Mouse (Mus musculus) layer of hippocampus, adult 9-11 months (tissue): ENCODE data around the gene Rab34.

Experiments
- DNase-seq: peaks from one replicate; pipeline ENCODE4 v3.0.0; 2022

Gene Rab34

GRCm38 (mm10) chr11:78188331-78189233, at the start of gene Rab34:
TSS of gene Rab34 (plus strand) at chr11:78188430.
- DNase-seq = peak; percentile 69

DNA sequence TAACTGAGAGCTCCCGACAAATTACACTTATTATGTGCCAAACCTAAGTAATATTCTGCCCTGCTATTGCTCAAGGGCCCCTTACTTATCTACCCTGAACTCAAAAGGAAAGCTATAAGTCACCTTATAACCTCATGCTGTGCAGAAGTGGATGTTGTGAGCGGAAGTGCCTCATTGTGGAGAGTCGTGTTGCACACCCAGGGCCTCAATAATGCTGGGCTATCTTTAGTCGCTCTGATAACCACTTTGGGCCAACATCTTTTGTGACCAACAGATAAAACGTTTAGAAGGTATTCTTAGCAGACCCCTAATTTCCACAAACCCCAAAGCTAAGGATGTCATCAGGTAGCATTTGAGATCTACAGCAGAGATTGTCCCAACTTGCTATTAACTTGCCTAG, 47.6 kb upstream of the Rab34 start:
- no peak for DNase-seq

GRCm38 (mm10) chr11:78143520-78143919, 44.7 kb upstream of the Rab34 start:
- DNase-seq = no peak

DNA sequence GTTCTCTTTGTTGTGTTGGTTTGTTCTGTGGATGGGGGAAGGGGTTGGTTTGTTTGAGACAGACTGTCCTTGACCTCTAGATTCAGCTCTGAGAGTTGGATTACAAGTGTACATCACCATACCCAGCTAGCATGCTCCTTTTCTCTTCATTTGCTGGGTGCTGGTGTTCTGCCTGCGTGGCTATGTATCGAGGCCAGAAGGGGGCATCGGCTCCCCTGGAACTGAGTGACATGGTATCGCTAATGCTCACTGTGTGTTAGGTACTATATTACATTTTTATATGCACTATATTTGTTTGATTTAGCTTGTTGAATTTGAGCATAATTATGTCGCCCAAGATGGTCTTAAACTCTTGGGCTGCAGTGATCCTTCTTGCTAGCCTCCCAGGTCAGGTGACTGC, 42.1 kb upstream of the Rab34 start:
- DNase-seq = no peak

DNA sequence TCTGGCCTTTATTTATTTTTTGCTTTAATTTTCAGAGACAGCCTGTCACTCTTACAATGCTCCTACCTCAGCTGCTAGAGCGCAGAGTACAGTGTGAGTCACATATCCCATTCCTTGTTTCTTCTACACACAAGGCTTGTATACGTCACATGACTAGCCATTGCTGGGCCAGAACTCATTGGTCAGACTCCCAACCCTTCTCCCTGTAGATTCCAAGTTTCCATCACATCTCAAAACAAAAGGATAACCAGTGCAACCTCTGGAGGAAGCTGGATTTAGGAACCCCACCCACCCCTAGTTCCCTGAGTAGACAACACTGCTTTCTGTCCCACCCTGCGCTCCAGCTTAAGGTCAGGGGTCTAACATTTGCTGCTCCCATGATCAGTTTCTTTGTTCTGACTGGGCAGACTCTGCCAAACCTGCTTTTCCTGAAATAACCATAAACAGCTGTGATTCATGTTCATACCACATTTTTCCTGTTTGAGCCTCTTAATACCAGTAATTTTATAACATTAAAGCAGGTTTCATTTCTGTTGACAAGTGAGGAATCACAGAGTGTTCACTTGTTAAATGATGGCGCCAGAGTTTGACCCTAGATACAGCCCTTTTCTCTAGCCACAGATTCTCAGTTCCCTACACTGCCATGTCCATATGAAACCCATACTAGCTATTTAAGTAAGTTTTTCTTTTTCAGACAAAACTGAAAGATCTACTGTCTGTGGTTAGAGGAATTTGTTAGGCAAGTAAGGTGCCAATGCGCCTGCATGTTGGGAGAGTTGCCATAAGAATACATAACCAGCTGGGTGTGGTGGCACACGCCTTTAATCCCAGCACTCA, 41.3 kb upstream of the Rab34 start:
- no peak for DNase-seq

- DNase-seq = no peak
These were observed 37.1 kb upstream of the Rab34 start for GRCm38 (mm10) chr11:78151161-78151560.

GRCm38 (mm10) chr11:78152299-78153231, 35.7 kb upstream of the Rab34 start:
- peak; percentile 93 for DNase-seq

GRCm38 (mm10) chr11:78153778-78154177, 34.5 kb upstream of the Rab34 start:
- DNase-seq = no peak

GRCm38 (mm10) chr11:78155674-78156073, 32.6 kb upstream of the Rab34 start:
- DNase-seq = no peak

DNA sequence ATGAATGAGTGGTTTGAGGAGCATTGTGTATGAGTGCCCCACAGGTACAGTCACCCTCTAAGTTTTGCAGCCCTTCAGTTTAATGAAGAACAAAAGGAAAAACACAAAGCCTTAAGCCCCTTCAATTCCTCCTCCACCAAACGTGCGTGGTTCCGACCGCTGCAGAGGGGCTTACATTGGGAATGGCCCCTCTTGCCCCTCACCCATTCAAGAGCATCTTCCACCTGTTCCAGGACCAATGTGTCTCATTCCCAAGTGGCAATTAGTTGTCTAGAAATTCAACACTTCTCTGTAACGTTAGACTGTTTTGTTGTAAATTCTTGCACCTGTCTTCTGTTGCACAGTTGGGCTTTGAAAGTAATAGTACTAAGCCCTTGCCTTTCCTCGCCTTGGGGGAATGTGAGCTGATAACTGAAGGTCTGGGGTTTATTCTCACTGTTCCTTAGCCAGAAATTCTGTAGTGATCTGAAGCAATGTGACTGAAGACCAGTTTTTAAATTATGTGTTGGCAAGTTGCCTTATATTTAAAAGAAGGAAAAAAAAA, 32.0 kb upstream of the Rab34 start:
- no peak for DNase-seq

DNA sequence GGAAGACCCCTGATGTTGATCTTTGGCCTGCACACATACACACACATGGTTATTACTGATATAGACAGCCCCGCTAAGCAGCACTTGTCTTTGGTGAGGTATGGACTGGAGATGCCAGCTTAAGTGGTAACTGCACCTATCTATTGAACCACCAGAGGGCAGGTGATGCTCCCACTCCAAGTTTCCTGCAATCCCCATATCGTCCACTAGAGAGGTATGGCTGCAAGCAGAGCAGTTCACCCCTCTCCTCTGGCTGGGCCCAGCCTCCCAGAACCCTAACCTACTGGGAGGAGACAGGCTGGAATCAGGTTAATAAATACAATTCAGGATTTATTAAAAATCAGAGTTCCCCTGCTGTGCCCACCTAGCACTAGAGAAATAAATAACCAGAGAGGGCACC, 29.1 kb upstream of the Rab34 start:
- peak; percentile 81 for DNase-seq

DNA sequence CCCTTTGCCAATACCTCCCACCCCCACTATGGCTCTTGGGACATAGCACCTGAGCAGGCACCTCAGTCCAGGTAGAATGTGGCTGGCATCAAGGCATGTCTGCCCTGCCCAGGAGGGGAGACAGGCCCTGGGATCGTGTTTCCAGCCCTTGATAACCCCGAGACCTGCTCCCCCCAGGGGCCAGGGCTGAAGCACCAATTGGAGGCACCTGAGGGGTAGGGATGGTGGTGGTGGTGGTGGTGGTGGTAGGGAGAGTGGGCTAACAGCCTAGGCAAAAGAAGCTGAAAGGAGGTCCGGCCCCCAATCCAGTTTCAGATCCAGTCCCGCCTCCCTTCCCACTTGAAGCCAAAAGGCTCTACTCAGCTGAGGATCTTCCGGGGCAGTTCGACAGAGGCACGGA, 28.7 kb upstream of the Rab34 start:
- no peak for DNase-seq

- DNase-seq = no peak
These were observed 28.1 kb upstream of the Rab34 start for GRCm38 (mm10) chr11:78160171-78160570.

DNA sequence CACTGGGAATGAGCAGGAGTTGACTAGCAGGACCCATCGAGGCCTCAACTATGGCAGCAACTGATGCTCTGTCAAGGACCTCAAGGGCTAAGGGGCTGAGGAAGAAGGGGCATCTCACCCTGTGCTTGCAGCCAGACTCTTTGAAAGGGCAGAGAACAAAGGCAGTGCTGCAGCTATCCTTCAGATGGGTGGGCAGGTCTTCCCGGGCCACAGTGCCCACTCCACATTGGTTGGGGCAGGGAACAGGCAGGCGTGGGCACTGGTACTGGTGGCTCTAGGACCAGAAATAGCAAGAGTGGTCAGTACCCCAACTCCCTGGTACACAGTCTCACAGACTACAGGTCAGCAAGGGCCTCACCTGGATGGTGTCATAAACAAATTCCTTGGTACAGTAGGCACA, 27.6 kb upstream of the Rab34 start:
- no peak for DNase-seq

DNA sequence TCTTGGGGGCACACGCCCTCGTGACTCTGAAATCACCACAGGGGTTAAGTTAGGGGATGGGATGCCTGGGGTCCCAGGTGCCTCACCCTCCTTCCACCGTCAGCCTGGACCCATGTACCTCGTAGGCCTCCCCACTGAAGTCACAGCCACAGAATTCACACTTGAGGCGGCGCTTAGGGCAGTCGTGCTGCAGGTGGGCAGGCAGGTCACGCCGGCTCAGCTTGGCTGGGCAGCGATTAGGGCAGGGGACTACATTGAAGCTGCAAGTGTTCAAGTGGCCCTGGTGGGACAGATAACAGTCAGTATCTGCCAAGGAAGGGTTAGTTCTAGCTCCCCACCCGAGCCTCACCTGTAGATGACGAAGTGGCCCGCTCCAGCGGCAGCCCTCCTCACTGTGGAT, 27.1 kb upstream of the Rab34 start:
- DNase-seq = no peak

GRCm38 (mm10) chr11:78161968-78162367, 26.3 kb upstream of the Rab34 start:
- DNase-seq = no peak

- DNase-seq = no peak
These were observed 25.7 kb upstream of the Rab34 start for GRCm38 (mm10) chr11:78162504-78162903.

DNA sequence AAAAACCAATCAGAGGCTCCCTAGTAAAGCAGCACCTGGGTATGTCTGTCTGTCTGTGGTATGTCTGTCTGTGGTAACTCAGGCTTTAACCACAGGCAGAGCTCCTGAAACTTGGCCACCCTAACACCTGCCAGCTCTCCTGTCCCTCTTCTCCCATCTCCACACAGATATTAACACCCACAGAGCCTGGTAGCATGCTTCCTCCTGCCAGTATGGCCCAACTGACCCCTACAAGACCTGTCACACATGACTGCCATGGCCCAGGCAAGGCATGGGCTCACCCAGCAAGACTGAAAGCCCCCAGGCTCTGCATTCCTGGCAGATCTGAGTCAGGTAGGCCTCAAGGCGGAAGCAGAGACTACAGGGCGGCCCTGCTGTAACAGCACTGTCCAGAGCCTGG, 25.2 kb upstream of the Rab34 start:
- DNase-seq = no peak

GRCm38 (mm10) chr11:78163681-78164603, 24.3 kb upstream of the Rab34 start:
- DNase-seq = no peak

DNA sequence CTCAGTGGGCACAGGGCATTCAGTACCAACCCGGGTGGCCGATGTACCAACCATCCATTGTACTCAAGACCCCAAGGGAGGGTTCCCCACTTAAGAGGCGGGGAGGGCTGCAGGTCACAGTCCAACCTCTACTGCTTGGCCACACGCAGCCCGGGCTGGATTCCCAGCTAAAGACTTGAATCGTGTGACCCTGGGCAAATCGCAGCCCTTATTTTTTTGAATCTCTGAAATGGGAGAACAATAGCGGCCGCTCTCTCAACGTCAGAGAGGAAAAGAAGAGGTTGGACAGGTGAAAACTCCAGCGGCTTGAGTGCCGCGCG, 23.7 kb upstream of the Rab34 start:
- DNase-seq = no peak

DNA sequence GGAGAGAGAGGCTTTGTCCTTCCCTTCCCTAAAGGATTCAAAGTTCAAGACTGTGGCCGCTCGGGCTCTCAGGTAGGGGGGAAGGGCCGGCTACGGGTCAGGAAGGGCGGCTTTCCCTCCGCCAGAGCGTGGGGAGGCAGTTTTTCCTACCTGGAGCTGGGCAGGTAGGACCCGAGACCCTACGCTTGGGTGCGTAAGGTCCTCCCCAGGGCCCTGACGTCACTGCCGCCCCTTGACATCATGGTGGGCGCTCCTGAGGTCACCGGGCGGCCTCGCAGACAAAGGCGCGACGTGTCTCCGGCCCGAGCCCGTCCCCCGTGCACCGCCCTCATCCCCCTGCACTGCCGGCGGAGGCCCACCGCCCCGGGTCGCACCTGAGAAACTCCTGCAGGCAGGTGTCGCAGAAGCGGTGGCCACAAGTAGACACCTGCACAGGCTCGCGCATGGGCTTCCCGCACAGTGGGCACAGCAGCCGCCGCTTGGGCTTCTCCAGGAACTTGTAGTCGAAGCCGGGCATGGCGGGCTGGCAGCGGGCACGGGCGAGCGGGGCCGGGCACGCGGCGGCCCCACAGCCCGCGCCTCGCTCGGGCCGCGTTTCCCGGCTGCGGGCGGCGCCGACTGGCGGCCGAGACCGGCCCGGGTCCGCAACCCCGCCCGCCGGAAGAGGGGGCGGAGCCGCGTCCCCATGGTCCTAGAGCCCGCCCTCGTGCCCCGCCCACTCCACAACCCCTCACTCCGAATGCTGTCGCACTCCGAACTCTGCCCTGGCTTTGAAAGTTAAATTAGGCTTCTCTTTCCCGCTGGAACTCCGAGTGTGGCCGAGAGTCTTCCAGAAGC, 23.1 kb upstream of the Rab34 start, which contains the start of gene Traf4:
Traf4 (minus strand) TSS at position 666 of the 837 bp plus-strand sequence.
- DNase-seq = no peak
